Mouse (Mus musculus): ENCODE results near the gene Stam. TPM values are rescaled to one million over a fixed set of nuclear protein-coding genes. Genes with fewer than 3 reads are reported as not detected.
"Not testable (repeated sequence)": the region's sequence is repeated elsewhere in the genome, so short reads cannot be mapped to it uniquely, and the experiment has no call there.

The Stam gene
- total RNA-seq (2015; ENCODE audit: low replicate concordance) (33.2 and 36.2 TPM in 2 replicates), total RNA-seq (2017; ENCODE audit: low replicate concordance) (36.7 and 48.5 TPM in 2 replicates)

DNA sequence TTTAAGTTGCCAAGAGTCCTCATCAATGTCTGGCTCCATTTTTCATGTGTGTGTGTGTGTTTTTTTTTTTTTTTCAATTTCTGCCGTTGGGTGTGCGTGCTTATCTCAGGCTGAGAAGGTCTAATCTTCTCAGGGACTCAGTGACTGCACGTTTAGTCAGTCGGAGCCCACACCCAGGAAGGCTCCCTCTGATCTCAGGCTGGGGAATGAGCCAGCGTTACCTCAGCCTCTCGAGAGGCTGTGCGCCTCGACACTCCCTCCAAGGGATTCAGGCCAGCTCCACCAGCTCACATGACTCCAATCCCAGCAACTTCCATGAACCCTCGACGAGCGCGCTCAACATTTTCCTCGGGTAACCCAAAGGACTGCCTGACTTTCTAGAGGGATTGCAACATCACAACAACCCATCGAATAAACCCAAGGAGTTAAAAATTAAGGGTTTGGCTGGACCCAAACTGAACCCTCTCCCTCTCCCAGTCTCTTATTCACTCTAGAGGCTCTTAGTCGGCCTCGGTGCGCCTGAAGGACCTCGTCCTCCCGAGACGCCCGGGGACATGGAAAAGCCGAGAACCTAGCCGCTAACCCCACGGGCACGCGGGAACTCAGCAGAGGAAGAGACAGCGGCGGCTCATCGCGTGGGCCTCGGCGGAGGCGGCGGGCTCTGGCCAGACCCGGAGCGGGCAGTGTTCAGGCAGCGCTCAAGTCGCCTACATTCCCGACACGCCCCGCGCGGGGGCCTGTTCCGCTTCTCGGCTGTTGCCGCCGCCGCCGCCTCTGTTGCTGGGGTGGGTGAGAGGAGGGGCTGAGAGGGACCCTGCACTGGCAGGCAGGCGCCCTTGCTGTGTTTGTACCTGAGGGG lies at the start of gene Stam:
Stam (plus strand) TSS at position 737 of the 859 bp plus-strand sequence.
- ATAC-seq (replicated peaks; ENCODE audit: low FRiP score, poor library complexity, severe bottlenecking), result peak; percentile 92

GRCm38 (mm10) chr2:14041249-14041648 lies 32.6 kb upstream of the Stam start:
- ATAC-seq (replicated peaks; ENCODE audit: low FRiP score, poor library complexity, severe bottlenecking), result no peak

- ATAC-seq (replicated peaks; ENCODE audit: low FRiP score, poor library complexity, severe bottlenecking), result no peak
Measured at GRCm38 (mm10) chr2:14043011-14043410, 30.9 kb upstream of the Stam start.

DNA sequence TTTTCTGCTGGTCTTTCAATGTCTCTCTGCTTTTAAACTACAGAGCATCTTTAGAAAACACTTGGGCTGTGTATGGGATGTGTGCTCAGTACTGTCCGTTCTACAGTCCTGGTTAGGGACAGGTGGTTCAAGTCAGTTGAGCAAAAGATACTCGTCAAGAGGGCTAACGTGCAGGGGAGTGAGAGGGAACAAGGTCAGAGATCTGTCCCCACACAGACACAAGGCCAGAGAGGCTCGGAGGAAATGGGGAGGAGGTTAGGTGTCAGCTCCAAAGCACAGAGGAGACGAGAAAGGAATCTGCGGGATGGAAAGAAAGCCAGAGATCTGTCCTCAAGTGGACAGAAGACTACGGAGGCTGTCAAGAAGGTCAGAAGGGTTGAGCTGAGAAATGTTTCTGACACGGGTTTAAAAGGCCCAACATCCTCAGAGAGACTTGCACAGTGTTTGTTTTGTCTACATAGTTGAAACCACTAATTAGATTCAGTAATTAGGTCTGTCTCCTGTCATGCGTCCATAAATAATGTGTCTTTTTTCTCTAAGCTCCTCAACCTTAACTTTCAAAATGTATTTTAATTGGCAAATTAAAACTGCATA lies 30.2 kb upstream of the Stam start:
- ATAC-seq (replicated peaks; ENCODE audit: low FRiP score, poor library complexity, severe bottlenecking), result no peak

GRCm38 (mm10) chr2:14048381-14048780 lies 25.5 kb upstream of the Stam start:
- ATAC-seq (replicated peaks; ENCODE audit: low FRiP score, poor library complexity, severe bottlenecking), result peak; percentile 73; the same call in 1 of the 2 replicates

- ATAC-seq (replicated peaks; ENCODE audit: low FRiP score, poor library complexity, severe bottlenecking), result no peak
Measured at GRCm38 (mm10) chr2:14048808-14049207, 25.1 kb upstream of the Stam start.

- no peak for ATAC-seq (replicated peaks; ENCODE audit: low FRiP score, poor library complexity, severe bottlenecking)
Measured at GRCm38 (mm10) chr2:14053618-14054017, 20.3 kb upstream of the Stam start.

DNA sequence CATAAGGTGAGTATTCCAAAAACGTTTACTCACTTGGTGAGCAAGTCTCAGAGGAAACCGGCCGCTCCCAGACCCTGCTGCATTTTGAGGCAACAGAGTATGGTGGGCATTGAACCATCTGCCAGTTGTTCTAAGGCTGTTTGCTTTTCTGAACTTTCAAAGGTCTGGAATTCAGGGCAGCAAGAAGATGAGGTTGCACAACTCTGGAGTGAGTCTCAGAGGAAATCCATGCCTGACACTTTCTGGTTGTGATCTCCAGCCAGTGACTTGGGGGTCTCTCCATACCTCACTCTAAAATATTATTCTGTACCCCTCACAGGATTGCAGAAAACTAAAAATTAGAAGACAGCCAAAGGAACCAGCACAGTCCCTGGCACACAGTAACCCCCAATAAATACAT lies 19.7 kb upstream of the Stam start:
- ATAC-seq (replicated peaks; ENCODE audit: low FRiP score, poor library complexity, severe bottlenecking), result no peak

GRCm38 (mm10) chr2:14054716-14055115 lies 19.2 kb upstream of the Stam start:
- ATAC-seq (replicated peaks; ENCODE audit: low FRiP score, poor library complexity, severe bottlenecking), result no peak

- ATAC-seq (replicated peaks; ENCODE audit: low FRiP score, poor library complexity, severe bottlenecking), result no peak; the same call in 1 of the 2 replicates
Measured at GRCm38 (mm10) chr2:14055168-14055565, 18.7 kb upstream of the Stam start.

GRCm38 (mm10) chr2:14055566-14056331 lies 18.1 kb upstream of the Stam start, which contains the start of gene Hacd1:
Gene Hacd1 (minus strand): TSS chr2:14056135.
- peak; percentile 49; the same call in 1 of the 2 replicates for ATAC-seq (replicated peaks; ENCODE audit: low FRiP score, poor library complexity, severe bottlenecking)

DNA sequence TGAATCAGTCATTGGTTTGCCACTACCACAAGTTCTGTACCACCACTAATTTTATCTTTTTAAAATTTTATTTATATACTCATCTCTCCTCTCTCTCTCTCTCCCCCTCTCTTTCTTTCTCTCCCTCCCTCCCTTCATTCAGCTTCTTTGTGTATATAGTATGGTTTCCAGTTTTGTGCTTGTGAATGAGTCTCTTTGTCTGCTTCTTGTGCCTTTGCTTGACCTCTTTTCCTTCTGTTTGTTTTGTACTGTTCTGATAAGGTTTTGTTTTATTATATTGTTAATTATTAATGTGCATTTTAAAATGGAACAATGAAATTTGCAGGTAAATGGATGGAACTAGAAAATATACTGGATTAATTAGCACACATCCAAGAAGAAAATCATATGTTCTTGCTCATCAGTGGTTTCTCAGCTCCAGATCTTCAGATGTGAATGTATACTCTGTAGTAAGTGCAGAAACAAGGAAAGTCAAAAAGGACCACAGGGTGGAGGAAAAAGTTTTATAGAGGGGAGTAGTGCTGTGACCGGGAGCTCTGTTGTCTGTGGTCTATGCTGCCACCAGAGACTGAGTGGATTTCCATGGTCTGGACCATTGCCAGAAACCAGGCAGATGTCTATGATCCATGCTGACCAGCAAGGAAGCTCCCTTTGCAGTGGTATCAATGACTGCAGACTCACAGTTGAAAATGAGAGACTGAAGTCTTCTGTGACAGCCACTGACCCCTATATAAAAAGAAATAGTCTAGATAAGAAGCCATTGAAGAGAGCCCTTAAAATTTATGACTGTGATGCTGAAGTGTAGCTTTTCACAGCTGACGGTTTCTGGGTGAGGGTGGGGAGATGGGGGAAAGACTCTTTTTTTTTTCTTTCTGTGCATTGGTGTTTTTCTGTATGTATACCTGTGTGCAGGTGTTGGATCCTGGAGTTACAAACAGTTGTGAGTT lies 7.9 kb upstream of the Stam start:
- ATAC-seq (replicated peaks; ENCODE audit: low FRiP score, poor library complexity, severe bottlenecking), result no peak

DNA sequence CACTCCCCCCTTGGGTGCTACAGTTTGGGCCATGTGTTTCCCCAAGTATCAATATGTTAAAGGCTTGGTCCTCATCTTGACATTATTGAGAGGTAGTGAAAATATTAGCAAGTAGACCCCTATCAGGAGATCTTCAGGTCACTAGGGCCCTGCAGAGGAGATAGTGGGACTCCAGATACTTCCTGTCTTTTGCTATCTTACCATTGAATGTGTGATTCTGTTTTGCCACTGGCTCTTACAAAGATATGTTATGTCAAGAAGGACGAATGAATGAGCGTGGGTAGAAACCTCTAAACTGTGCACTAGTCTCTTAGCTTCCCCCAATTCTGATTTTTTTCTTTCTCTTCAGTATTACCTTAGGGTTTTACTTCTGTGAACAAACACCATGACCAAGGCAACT lies 4.9 kb upstream of the Stam start:
- ATAC-seq (replicated peaks; ENCODE audit: low FRiP score, poor library complexity, severe bottlenecking), result no peak

DNA sequence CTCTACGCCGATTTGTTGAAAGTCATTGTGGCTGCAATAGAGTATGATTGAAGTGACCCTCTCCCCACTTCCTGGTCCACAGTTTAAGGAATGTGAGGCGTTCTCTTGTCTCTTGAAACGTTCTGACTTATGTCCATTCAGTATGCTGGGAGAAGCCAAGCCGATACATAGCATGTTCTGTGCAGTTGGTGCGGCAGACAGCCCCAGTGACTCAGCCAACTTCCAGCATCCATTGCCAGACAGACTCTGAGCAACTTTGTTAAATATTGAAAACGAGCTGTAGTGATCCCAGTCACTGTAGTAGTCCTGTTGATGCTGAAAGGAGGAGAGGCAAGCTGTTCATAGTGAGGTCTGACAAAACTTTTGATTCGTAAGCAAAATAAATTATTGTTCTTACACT lies 3.4 kb upstream of the Stam start:
- no peak for ATAC-seq (replicated peaks; ENCODE audit: low FRiP score, poor library complexity, severe bottlenecking)

DNA sequence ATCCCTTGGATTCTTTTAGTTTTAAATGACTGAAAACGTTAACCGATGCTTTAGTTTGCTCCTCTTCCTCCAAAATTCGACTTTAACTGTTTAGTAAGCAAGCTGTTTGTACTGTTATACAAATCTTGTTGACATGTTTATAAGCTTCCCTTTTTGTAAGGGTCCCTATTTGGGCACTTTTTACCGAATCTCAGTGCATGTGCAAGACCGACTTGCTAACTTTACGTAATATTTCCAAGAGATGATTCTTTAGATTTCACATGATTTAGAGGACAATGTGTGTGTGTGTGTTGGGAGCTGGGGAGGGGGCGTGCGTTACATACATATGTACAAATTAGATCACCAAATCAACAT lies 913 bp upstream of the Stam start:
- no peak for ATAC-seq (replicated peaks; ENCODE audit: low FRiP score, poor library complexity, severe bottlenecking)

- peak; percentile 47 for ATAC-seq (replicated peaks; ENCODE audit: low FRiP score, poor library complexity, severe bottlenecking)
Measured at GRCm38 (mm10) chr2:14074221-14074901, 463 bp downstream of the Stam start.

GRCm38 (mm10) chr2:14078527-14078926 lies 4.6 kb downstream of the Stam start:
- ATAC-seq (replicated peaks; ENCODE audit: low FRiP score, poor library complexity, severe bottlenecking), result not testable (repeated sequence)

- ATAC-seq (replicated peaks; ENCODE audit: low FRiP score, poor library complexity, severe bottlenecking), result no peak
Measured at GRCm38 (mm10) chr2:14100533-14100932, 26.6 kb downstream of the Stam start.

- no peak for ATAC-seq (replicated peaks; ENCODE audit: low FRiP score, poor library complexity, severe bottlenecking)
Measured at GRCm38 (mm10) chr2:14102603-14103002, 28.7 kb downstream of the Stam start.

Data from erythroblast, adult 5-6 weeks (primary cell).